In the genomic region with DNA sequence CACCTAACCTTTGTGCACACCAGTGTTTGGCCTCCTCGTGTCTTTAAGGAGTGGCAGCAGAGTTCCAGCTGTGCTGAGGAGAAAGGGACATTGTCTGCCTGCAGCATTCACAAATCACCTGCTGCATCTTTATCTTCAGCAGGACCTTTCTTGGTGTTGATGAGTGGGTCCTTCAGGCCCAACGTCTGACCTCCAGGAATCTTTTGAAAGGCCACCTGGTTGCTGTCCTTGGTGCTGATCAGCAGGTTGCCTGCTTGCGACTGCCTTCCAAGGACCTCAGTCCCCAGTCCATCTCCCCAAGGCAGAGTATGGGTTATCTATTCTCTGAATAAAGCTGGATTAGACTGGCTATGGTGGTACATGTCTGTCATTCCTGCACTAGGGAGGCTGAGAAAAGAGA, we compare ENCODE assay signal across 13 mouse cellular contexts. TPM values are rescaled to one million over a fixed set of nuclear protein-coding genes. Genes with fewer than 3 reads are reported as not detected.
DNase-seq lines count a peak whose midpoint lies in the region; ATAC-seq lines count a peak whose summit lies in the region.
"Had no signal": no experiment of that assay in that cellular context is flagged by ENCODE, and none has a peak within 500 bp of the region (broad histone marks: within the 10 kb centered on the region; RNA-seq: fewer than 3 reads in every experiment).

No protein-coding gene starts in this region.

- H3K9ac ChIP-seq in limb, embryonic 11.5 days (ENCODE audit: low read length) = no peak overlapping the region
- H3K9ac ChIP-seq: liver, embryonic 12.5 days had no signal

- H3K4me3 ChIP-seq in limb, embryonic 11.5 days (ENCODE audit: low read depth, low read length) = no peak overlapping the region
- H3K4me3 ChIP-seq: heart, embryonic 10.5 days; liver, embryonic 12.5 days had no signal

- no peak for ATAC-seq in limb, embryonic 11.5 days (ENCODE audit: insufficient number of reproducible peaks, low FRiP score, low TSS enrichment, low read depth)
- ATAC-seq: forebrain, embryonic 14.5 days; liver, embryonic 12.5 days had no signal

- no peak overlapping the region for H3K4me2 ChIP-seq in limb, embryonic 11.5 days (ENCODE audit: low read depth, severe bottlenecking)
- H3K4me2 ChIP-seq: liver, embryonic 12.5 days had no signal

- 26% methylated on average over 3 of the region's 3 CpGs for WGBS in limb, embryonic 11.5 days

- no peaks in the 10 kb centered on the region for H3K9me3 ChIP-seq in limb, embryonic 11.5 days (ENCODE audit: control insufficient read depth, low read length)
- H3K9me3 ChIP-seq: heart, embryonic 10.5 days; liver, embryonic 12.5 days had no signal

- H3K27ac ChIP-seq in limb, embryonic 11.5 days (replicated peaks; ENCODE audit: low read depth, low read length) = no peak overlapping the region
- H3K27ac ChIP-seq: heart, embryonic 10.5 days; liver, embryonic 12.5 days had no signal

- H3K4me1 ChIP-seq in limb, embryonic 11.5 days (ENCODE audit: control insufficient read depth, insufficient read depth, low read length) = no peaks in the 10 kb centered on the region
- H3K4me1 ChIP-seq: heart, embryonic 10.5 days; liver, embryonic 12.5 days had no signal

- no peaks in the 10 kb centered on the region for H3K36me3 ChIP-seq in limb, embryonic 11.5 days (ENCODE audit: control insufficient read depth, insufficient read depth, low read length)
- H3K36me3 ChIP-seq: heart, embryonic 10.5 days; liver, embryonic 12.5 days had no signal

- peak; percentile 55 for DNase-seq in embryo, embryonic 10 days (ENCODE audit: low spot score)
- DNase-seq in embryo, embryonic 9.5 days (ENCODE audit: extremely low spot score) = no peak
- peak; percentile 13 for DNase-seq in 3T3-L1 (ENCODE audit: low read depth, low spot score)
- peak; percentile 22 for DNase-seq in c-Kit-positive CD71-positive TER-119-negative erythroid progenitor cells, embryonic 14.5 days (ENCODE audit: low read depth)
- peak; percentile 81 for DNase-seq in limb, embryonic 11.5 days (ENCODE audit: low spot score)
- DNase-seq in left cerebral cortex, adult 8-10 months (ENCODE audit: low spot score in 2 of 2) = no peak
- no peak for DNase-seq in cerebellum, adult 9-11 months
- DNase-seq in right cerebral cortex, postnatal 14 days = no peak
- DNase-seq: adrenal gland, adult 8-10 months; midbrain, embryonic 14.5 days had no signal

- H3K27me3 ChIP-seq in limb, embryonic 11.5 days (ENCODE audit: control insufficient read depth, insufficient read depth, low read length) = no peaks in the 10 kb centered on the region

RNA-seq across cellular contexts. Expression of a gene that starts 10.0 kb away (rescaled TPM):
- polyA plus RNA-seq in limb, embryonic 11.5 days (2014; fragmentation: Nextera tagmentation; extraction: Ambion mirVana) = not detected in 2 replicates
- total RNA-seq in left cerebral cortex, adult 8-10 months (2022) = 100 to 1,000 TPM; 191 to 234 (median 206) TPM
- polyA plus RNA-seq: liver, embryonic 12.5 days had no signal

Comparison
In these comparisons a context has a peak if more than half of its experiments do, and no peak if none do; other contexts are left out.
1. DNase-seq: peak in embryo, embryonic 10 days (single experiment), 3T3-L1 (single experiment), c-Kit-positive CD71-positive TER-119-negative erythroid progenitor cells, embryonic 14.5 days (single experiment) and limb, embryonic 11.5 days (single experiment); none in embryo, embryonic 9.5 days (single experiment), left cerebral cortex, adult 8-10 months (0 of 2), cerebellum, adult 9-11 months (single experiment) and right cerebral cortex, postnatal 14 days (single experiment).